Comparison of ENCODE assay signal across 23 mouse cellular contexts in the genomic region with DNA sequence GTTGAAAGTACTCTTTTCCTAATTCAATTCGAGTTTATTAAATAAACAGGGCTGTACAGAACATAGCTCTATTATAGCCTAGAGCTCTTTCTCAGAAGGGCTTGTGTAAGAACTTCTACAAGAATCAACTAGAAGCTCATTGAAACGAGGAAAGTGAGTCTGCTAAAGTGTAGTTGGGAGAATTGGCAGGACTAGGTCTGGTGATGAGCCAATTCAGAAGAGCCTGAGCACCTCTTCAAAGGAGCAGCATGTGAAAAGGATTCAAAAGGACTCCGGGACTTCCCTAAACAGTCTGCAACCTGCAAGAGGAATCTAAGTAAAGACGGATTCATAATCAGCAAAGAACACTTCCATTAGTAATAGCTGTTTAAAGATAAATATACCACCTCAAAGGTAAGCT.
DNase-seq lines count a peak whose midpoint lies in the region; ATAC-seq lines count a peak whose summit lies in the region.
"Had no signal": no experiment of that assay in that cellular context is flagged by ENCODE, and none has a peak within 500 bp of the region (broad histone marks: within the 10 kb centered on the region; RNA-seq: fewer than 3 reads in every experiment).

No protein-coding gene starts in this region.

- H3K4me3 ChIP-seq in heart, embryonic 11.5 days (ENCODE audit: low read depth, low read length), result no peak overlapping the region
- H3K4me3 ChIP-seq: forebrain, embryonic 10.5 days; forebrain, embryonic 13.5 days; heart, embryonic 13.5 days; hindbrain, embryonic 12.5 days; hindbrain, embryonic 15.5 days had no signal

- H3K4me1 ChIP-seq in heart, embryonic 11.5 days (ENCODE audit: control insufficient read depth, insufficient read depth, low read length), result no peaks in the 10 kb centered on the region
- H3K4me1 ChIP-seq: forebrain, embryonic 10.5 days; forebrain, embryonic 13.5 days; heart, embryonic 13.5 days; hindbrain, embryonic 12.5 days; hindbrain, embryonic 15.5 days had no signal

- no peaks in the 10 kb centered on the region for H3K9me3 ChIP-seq in heart, embryonic 11.5 days (replicated peaks; ENCODE audit: control insufficient read depth, low read length)
- H3K9me3 ChIP-seq: forebrain, embryonic 10.5 days; forebrain, embryonic 13.5 days; heart, embryonic 13.5 days; hindbrain, embryonic 12.5 days; hindbrain, embryonic 15.5 days had no signal

- no peak overlapping the region for H3K4me2 ChIP-seq in heart, embryonic 11.5 days
- H3K4me2 ChIP-seq: forebrain, embryonic 13.5 days; heart, embryonic 13.5 days; hindbrain, embryonic 12.5 days; hindbrain, embryonic 15.5 days had no signal

- WGBS in heart, embryonic 11.5 days (ENCODE audit: insufficient replicate concordance), result 60% methylated on average over 4 of the region's 4 CpGs

- no peak overlapping the region for H3K9ac ChIP-seq in heart, embryonic 11.5 days (ENCODE audit: low read depth, low read length)
- H3K9ac ChIP-seq: forebrain, embryonic 13.5 days; heart, embryonic 13.5 days; hindbrain, embryonic 12.5 days; hindbrain, embryonic 15.5 days had no signal

- DNase-seq in lung, adult 18-20 months, result peak; percentile 36 to 51
- DNase-seq in lung, postnatal 10 days, result peak; percentile 20
- peak; percentile 62 for DNase-seq in lung, postnatal 36 days
- DNase-seq in left cerebral cortex, postnatal 10 days (ENCODE audit: extremely low spot score in 1 of 2, low spot score in 2 of 2), result no peak
- DNase-seq: adrenal gland, adult 2 months; adrenal gland, postnatal 14 days; cerebellum, adult 18-20 months; cerebellum, adult 9-10 months; cerebellum, postnatal 14 days; gastrocnemius, postnatal 10 days; gastrocnemius, postnatal 36 days; heart, adult 11 months; heart, postnatal 14 days; heart, postnatal 4 days had no signal

- H3K27ac ChIP-seq in heart, embryonic 11.5 days (ENCODE audit: low read depth, low read length), result no peak overlapping the region
- H3K27ac ChIP-seq: forebrain, embryonic 10.5 days; forebrain, embryonic 13.5 days; heart, embryonic 13.5 days; hindbrain, embryonic 12.5 days; hindbrain, embryonic 15.5 days had no signal

- H3K27me3 ChIP-seq in heart, embryonic 11.5 days (ENCODE audit: control insufficient read depth, insufficient read depth, low read length), result no peaks in the 10 kb centered on the region
- H3K27me3 ChIP-seq: forebrain, embryonic 13.5 days; heart, embryonic 13.5 days; hindbrain, embryonic 12.5 days; hindbrain, embryonic 15.5 days had no signal

- ATAC-seq in heart, embryonic 11.5 days (replicated peaks; ENCODE audit: insufficient number of reproducible peaks, low FRiP score, low TSS enrichment), result no peak
- ATAC-seq in granulocyte monocyte progenitor cell, adult 5-6 weeks (replicated peaks; ENCODE audit: poor library complexity, severe bottlenecking), result no peak
- ATAC-seq: CD4-positive, CD25-positive, alpha-beta regulatory T cell, adult 4 months; forebrain, embryonic 13.5 days; forebrain, embryonic 16.5 days had no signal

- H3K36me3 ChIP-seq in heart, embryonic 11.5 days (ENCODE audit: control insufficient read depth, insufficient read depth, low read length), result no peaks in the 10 kb centered on the region
- H3K36me3 ChIP-seq: forebrain, embryonic 10.5 days; heart, embryonic 13.5 days; hindbrain, embryonic 12.5 days; hindbrain, embryonic 15.5 days had no signal

- intact Hi-C loops in left cerebral cortex, postnatal 10 days (cut with DNase I), result no loop called here

Comparison
In these comparisons a context has a peak if more than half of its experiments do, and no peak if none do; other contexts are left out.
1. DNase-seq: peak in lung, adult 18-20 months (2 of 2), lung, postnatal 10 days (single experiment) and lung, postnatal 36 days (single experiment); none in left cerebral cortex, postnatal 10 days (0 of 2).